Mouse (Mus musculus) bone marrow, adult 2 months (tissue): Measurements from ENCODE around the gene Plxnc1.

Source experiments
- CTCF ChIP-seq: fragments of 200-500 bp; IDR thresholded peaks from 2 replicates; pipeline ENCODE4 v1.5.1; 2011; ENCODE audit warnings: low read length, control low read depth; ENCODE audit not compliant: control insufficient read depth, insufficient read depth
- POLR2A ChIP-seq: fragments of 200-500 bp; IDR thresholded peaks from 2 replicates; pipeline ENCODE4 v1.6.1; 2011; ENCODE audit warnings: low read depth, mild to moderate bottlenecking, control low read depth, low read length, borderline replicate concordance; ENCODE audit not compliant: control insufficient read depth

GRCm38 (mm10) chr10:94835874-94836273 is 108.8 kb downstream of the Plxnc1 start:
- no peak for TF ChIP-seq POLR2A
- TF ChIP-seq CTCF, result no peak
